Mouse (Mus musculus) brown adipose tissue, adult 24 weeks (tissue): ENCODE data around the gene Fam221a. TPM values are rescaled to one million over a fixed set of nuclear protein-coding genes. Genes with fewer than 3 reads are reported as not detected.

Source experiments
- H3K27ac ChIP-seq: fragments of 200-500 bp; replicated peaks from 2 replicates; pipeline ENCODE4 v1.5.1; 2012; ENCODE audit warnings: low read depth, mild to moderate bottlenecking, low read length
- H3K4me1 ChIP-seq: fragments of 200-500 bp; 2 replicates; pipeline ENCODE4 v1.6.1; 2012; ENCODE audit warnings: low read length, mixed read lengths; ENCODE audit not compliant: control insufficient read depth, insufficient read depth, insufficient read length
- H3K4me3 ChIP-seq: fragments of 200-500 bp; 2 replicates; pipeline ENCODE4 v1.5.1; 2012; ENCODE audit warnings: low read depth, mild to moderate bottlenecking, low read length, moderate library complexity; ENCODE audit not compliant: insufficient read depth
- polyA plus RNA-seq: library from polyadenylated mRNA; stranded (reverse); fragments of >200 nt; gene quantifications from 2 replicates; pipeline ENCODE4 v1.2.4, GENCODE M21; 2012; ENCODE audit not compliant: missing spikeins, insufficient read depth, insufficient read length

Fam221a gene
- not detected in 2 replicates for polyA plus RNA-seq

- Histone ChIP-seq H3K27ac (no peak within 1 kb of the TSS), H3K4me1 (peaks cover 5% of the 10 kb centered on the region), H3K4me3 (peak within 1 kb of the TSS; percentile 66)
Observed at GRCm38 (mm10) chr6:49367159-49368054, at the start of gene Fam221a. Gene Fam221a (plus strand): TSS chr6:49367739.

- H3K4me1 ChIP-seq = peaks cover 2% of the 10 kb centered on the region; the same call in 1 of the 2 replicates
- H3K4me3 ChIP-seq = peak within 1 kb of the TSS; percentile 74
- H3K27ac ChIP-seq = peak within 1 kb of the TSS; percentile 8; the same call in 1 of the 2 replicates
Observed at GRCm38 (mm10) chr6:49318966-49319594, 48.5 kb upstream of the Fam221a start, which contains the start of gene Ccdc126. Gene Ccdc126 (plus strand): TSS chr6:49319274.

- Histone ChIP-seq H3K4me1 (peaks cover 2% of the 10 kb centered on the region; the same call in 1 of the 2 replicates), H3K4me3 (peak overlapping the region; percentile 74), H3K27ac (peak overlapping the region; percentile 8; the same call in 1 of the 2 replicates)
Observed at GRCm38 (mm10) chr6:49319595-49320315, 47.8 kb upstream of the Fam221a start.

GRCm38 (mm10) chr6:49321341-49321740, 46.2 kb upstream of the Fam221a start:
- H3K4me1 ChIP-seq = peaks cover 2% of the 10 kb centered on the region; the same call in 1 of the 2 replicates
- no peak overlapping the region for H3K27ac ChIP-seq
- no peak overlapping the region for H3K4me3 ChIP-seq

GRCm38 (mm10) chr6:49322056-49322455, 45.5 kb upstream of the Fam221a start:
- Histone ChIP-seq H3K27ac (no peak overlapping the region), H3K4me3 (no peak overlapping the region), H3K4me1 (peaks cover 2% of the 10 kb centered on the region; the same call in 1 of the 2 replicates)

- Histone ChIP-seq H3K4me3 (no peak overlapping the region), H3K27ac (no peak overlapping the region), H3K4me1 (peaks cover 2% of the 10 kb centered on the region; the same call in 1 of the 2 replicates)
Observed at GRCm38 (mm10) chr6:49322986-49323385, 44.6 kb upstream of the Fam221a start.

GRCm38 (mm10) chr6:49324528-49324927, 43.0 kb upstream of the Fam221a start:
- H3K4me3 ChIP-seq = no peak overlapping the region
- H3K4me1 ChIP-seq = peaks cover 2% of the 10 kb centered on the region; the same call in 1 of the 2 replicates
- H3K27ac ChIP-seq = no peak overlapping the region

GRCm38 (mm10) chr6:49325294-49325693, 42.2 kb upstream of the Fam221a start:
- H3K4me1 ChIP-seq = no peaks in the 10 kb centered on the region
- H3K4me3 ChIP-seq = no peak overlapping the region
- H3K27ac ChIP-seq = no peak overlapping the region

GRCm38 (mm10) chr6:49326846-49327245, 40.7 kb upstream of the Fam221a start:
- Histone ChIP-seq H3K4me1 (no peaks in the 10 kb centered on the region), H3K4me3 (no peak overlapping the region), H3K27ac (no peak overlapping the region)

GRCm38 (mm10) chr6:49331369-49332059, 36.0 kb upstream of the Fam221a start:
- H3K4me3 ChIP-seq = no peak overlapping the region
- no peak overlapping the region for H3K27ac ChIP-seq
- H3K4me1 ChIP-seq = no peaks in the 10 kb centered on the region

GRCm38 (mm10) chr6:49332060-49332370, 35.5 kb upstream of the Fam221a start:
- no peak overlapping the region for H3K4me3 ChIP-seq
- H3K4me1 ChIP-seq = no peaks in the 10 kb centered on the region
- H3K27ac ChIP-seq = no peak overlapping the region

GRCm38 (mm10) chr6:49338566-49338965, 29.0 kb upstream of the Fam221a start:
- H3K4me1 ChIP-seq = no peaks in the 10 kb centered on the region
- H3K27ac ChIP-seq = no peak overlapping the region
- no peak overlapping the region for H3K4me3 ChIP-seq

GRCm38 (mm10) chr6:49339145-49339544, 28.4 kb upstream of the Fam221a start:
- H3K4me1 ChIP-seq = no peaks in the 10 kb centered on the region
- no peak overlapping the region for H3K27ac ChIP-seq
- H3K4me3 ChIP-seq = no peak overlapping the region

- H3K4me1 ChIP-seq = no peaks in the 10 kb centered on the region
- no peak overlapping the region for H3K27ac ChIP-seq
- H3K4me3 ChIP-seq = no peak overlapping the region
Observed at GRCm38 (mm10) chr6:49343737-49344469, 23.6 kb upstream of the Fam221a start.
